Mouse (Mus musculus) activated CD4-positive, CD25-positive, alpha-beta regulatory T cell (primary cell): ENCODE results near the gene Ifngr2. TPM values are rescaled to one million over a fixed set of nuclear protein-coding genes. Genes with fewer than 3 reads are reported as not detected.

Experiments
- polyA plus RNA-seq, 2 experiments: library from polyadenylated mRNA; unstranded; fragments of 100-300 nt; shearing (Covaris generic); gene quantifications; one replicate each; pipeline ENCODE4 v1.2.1; 2017

Ifngr2 gene
- 10 to 100 TPM; 38.0 to 71.5 TPM for polyA plus RNA-seq

DNA sequence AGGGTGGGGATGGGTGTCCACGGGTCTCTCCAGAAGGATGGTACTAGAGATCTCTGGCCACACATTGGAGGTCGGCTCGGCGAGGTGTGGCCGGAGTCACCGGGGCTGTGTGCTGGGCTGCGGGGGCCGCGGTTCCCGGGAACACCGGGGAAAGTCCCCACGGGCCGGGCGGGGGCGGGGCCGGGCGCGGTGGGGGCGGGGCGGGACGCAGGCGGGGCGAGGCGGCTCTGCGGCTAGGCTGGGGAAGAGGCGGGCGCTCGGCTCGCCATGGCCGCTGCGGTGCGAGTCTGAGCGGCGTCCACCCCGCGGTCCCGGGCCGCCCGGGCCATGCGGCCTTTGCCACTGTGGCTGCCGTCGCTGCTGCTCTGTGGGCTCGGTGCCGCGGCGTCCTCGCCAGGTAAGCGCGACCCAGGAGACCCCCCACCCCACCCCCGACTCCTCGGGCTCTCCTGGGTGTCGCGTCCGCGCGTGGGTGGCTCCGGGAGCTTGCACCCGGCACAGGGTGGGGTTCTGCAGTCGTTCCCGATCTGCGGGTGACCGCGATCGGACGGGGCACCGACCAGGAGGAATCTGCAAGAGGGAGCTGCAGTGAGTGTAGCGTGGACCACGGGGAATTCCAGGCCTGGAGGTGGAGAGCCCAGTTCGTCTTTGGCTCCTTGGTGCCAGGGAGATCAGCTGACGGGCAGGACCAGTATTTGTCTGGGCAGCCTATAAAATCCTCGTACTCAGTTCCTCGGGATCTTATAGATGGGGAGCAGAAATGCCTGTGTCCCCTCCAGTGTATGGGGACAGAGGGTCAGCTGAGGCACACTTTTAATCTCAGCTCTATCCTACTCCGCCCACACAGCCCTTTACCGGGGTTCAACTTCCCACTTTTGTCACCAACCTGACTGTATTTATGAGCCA lies at the start of gene Ifngr2:
Ifngr2 (plus strand) TSS at position 237 of the 906 bp plus-strand sequence.

DNA sequence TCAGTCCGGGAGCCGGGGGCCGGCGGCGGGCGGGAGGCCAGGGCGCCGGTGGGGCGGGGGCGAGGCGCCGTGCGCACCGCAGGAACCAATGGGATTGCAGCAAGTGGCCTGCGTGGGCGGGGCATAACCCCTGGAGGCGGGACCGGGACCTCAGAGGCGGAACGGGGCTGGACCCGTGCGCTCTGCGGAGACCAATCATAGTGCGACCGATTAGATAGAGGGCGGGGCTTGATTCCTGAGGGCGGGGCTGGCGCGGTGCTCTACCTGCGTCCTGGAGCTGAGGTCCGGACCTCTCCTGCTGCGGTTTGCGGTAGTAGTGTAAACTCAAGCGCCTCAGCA lies 50.8 kb downstream of the Ifngr2 start, which contains the start of gene Tmem50b:
Tmem50b (minus strand) TSS at position 129 of the 339 bp plus-strand sequence.

Other genes starting within 250 kb of the Ifngr2 start
- gene Ifnar2, start 174.3 kb upstream of the Ifngr2 start, polyA plus RNA-seq: 100 to 1,000 TPM; 108 to 110 TPM
- gene Gm21970, start 155.4 kb upstream of the Ifngr2 start, polyA plus RNA-seq: not detected
- gene Il10rb, start 140.9 kb upstream of the Ifngr2 start, polyA plus RNA-seq: 100 to 1,000 TPM in 1 of 2 experiments, 10 to 100 TPM in 1; 84.0 to 129 TPM
- 100 to 1,000 TPM in 1 of 2 experiments, 10 to 100 TPM in 1; 92.5 to 155 TPM for gene Ifnar1, start 61.8 kb upstream of the Ifngr2 start, polyA plus RNA-seq
- 10 to 100 TPM; 36.0 to 42.7 TPM for gene Tmem50b, start 50.7 kb downstream of the Ifngr2 start, polyA plus RNA-seq
- gene Dnajc28, start 72.0 kb downstream of the Ifngr2 start, polyA plus RNA-seq: 1 to 10 TPM; 1.4 to 2.1 TPM
- 10 to 100 TPM; 64.2 to 100.0 TPM for gene Gart, start 99.9 kb downstream of the Ifngr2 start, polyA plus RNA-seq
- 100 to 1,000 TPM; 121 to 130 TPM for gene Son, start 100.4 kb downstream of the Ifngr2 start, polyA plus RNA-seq
- 10 to 100 TPM; 71.1 to 75.7 TPM for gene Donson, start 141.7 kb downstream of the Ifngr2 start, polyA plus RNA-seq
- gene Cryzl1, start 181.9 kb downstream of the Ifngr2 start, polyA plus RNA-seq: 10 to 100 TPM; 51.5 to 61.8 TPM
- 1 to 10 TPM; 2.1 to 3.0 TPM for gene Itsn1, start 182.2 kb downstream of the Ifngr2 start, polyA plus RNA-seq